Mouse (Mus musculus) liver, embryonic 13.5 days (tissue): ENCODE results near the gene Cd46. TPM values are rescaled to one million over a fixed set of nuclear protein-coding genes. Genes with fewer than 3 reads are reported as not detected.

Experiments used
- ATAC-seq: fragments of 200-750 bp; cut with Nextera tagmentation; 2 replicates; pipeline ENCODE4 v1.8.0; 2017; ENCODE audit warnings: low read depth, mild to moderate bottlenecking, moderate number of reproducible peaks, moderate library complexity
- DNase-seq: peaks from one replicate; pipeline ENCODE4 v3.0.0; 2022
- H3K27ac ChIP-seq: fragments of 300-500 bp; sonication (generic); 2 replicates; pipeline ENCODE4 v1.5.1; 2015; ENCODE audit warnings: moderate library complexity, mild to moderate bottlenecking, inconsistent platforms
- H3K27me3 ChIP-seq: fragments of 300-500 bp; sonication (generic); 2 replicates; pipeline ENCODE4 v1.6.1; 2015; ENCODE audit warnings: mild to moderate bottlenecking, inconsistent platforms
- H3K36me3 ChIP-seq: fragments of 300-500 bp; sonication (generic); 2 replicates; pipeline ENCODE4 v1.6.1; 2015; ENCODE audit warnings: mild to moderate bottlenecking, inconsistent platforms
- H3K4me1 ChIP-seq: fragments of 300-500 bp; sonication (generic); replicated peaks from 2 replicates; pipeline ENCODE4 v1.6.1; 2015; ENCODE audit warnings: inconsistent platforms
- H3K4me2 ChIP-seq: fragments of 300-500 bp; sonication (generic); 2 replicates; pipeline ENCODE4 v1.6.1; 2015; ENCODE audit warnings: inconsistent platforms, mild to moderate bottlenecking, moderate library complexity
- H3K4me3 ChIP-seq: fragments of 300-500 bp; sonication (generic); replicated peaks from 2 replicates; pipeline ENCODE4 v1.5.1; 2015; ENCODE audit warnings: mild to moderate bottlenecking, inconsistent platforms
- H3K9ac ChIP-seq: fragments of 300-500 bp; sonication (generic); 2 replicates; pipeline ENCODE4 v1.6.1; 2015; ENCODE audit warnings: mild to moderate bottlenecking, inconsistent platforms
- H3K9me3 ChIP-seq: fragments of 300-500 bp; sonication (generic); replicated peaks from 2 replicates; pipeline ENCODE4 v1.6.1; 2016; ENCODE audit warnings: inconsistent platforms
- WGBS: fragments of 180-500 bp; shearing (Covaris S2); methylation state at CpG from one replicate; pipeline ENCODE4 v1.1.7; 2015; ENCODE audit not compliant: insufficient replicate concordance; 5-methylcytosine and 5-hydroxymethylcytosine counted together
- polyA plus RNA-seq: library from polyadenylated mRNA; unstranded; fragments of >200 nt; fragmentation: Nextera tagmentation; extraction: Ambion mirVana; gene quantifications from 2 replicates; pipeline ENCODE4 v1.2.1, GENCODE M21; 2015

Cd46 gene
- polyA plus RNA-seq: 0.76 and 0.94 TPM in 2 replicates

- DNase-seq: peak; percentile 88
- peaks cover 58% of the 10 kb centered on the region for H3K4me1 ChIP-seq
These were observed at the start of gene Cd46 for GRCm38 (mm10) chr1:195092220-195092720. Gene Cd46 (minus strand): TSS chr1:195092249.

GRCm38 (mm10) chr1:195132070-195132469 is 40.0 kb upstream of the Cd46 start:
- peak overlapping the region; percentile 90 for H3K9ac ChIP-seq
- peak overlapping the region; percentile 98 for H3K27ac ChIP-seq
- peaks cover 13% of the 10 kb centered on the region for H3K4me1 ChIP-seq
- H3K27me3 ChIP-seq: no peaks in the 10 kb centered on the region
- WGBS: 39% methylated on average over 3 of the region's 3 CpGs
- H3K9me3 ChIP-seq: no peaks in the 10 kb centered on the region
- H3K4me2 ChIP-seq: peak overlapping the region; percentile 66
- DNase-seq (no peak), ATAC-seq (no peak)
- peaks cover 15% of the 10 kb centered on the region for H3K36me3 ChIP-seq
- H3K4me3 ChIP-seq: peak overlapping the region; percentile 78

More at GRCm38 (mm10) chr1:195092220-195092720, at the start of gene Cd46:
- Histone ChIP-seq H3K9ac (peak within 1 kb of the TSS; percentile 76), H3K36me3 (peaks cover 18% of the 10 kb centered on the region), H3K4me2 (peak within 1 kb of the TSS; percentile 78), H3K4me3 (peak within 1 kb of the TSS; percentile 63), H3K27me3 (no peaks in the 10 kb centered on the region), H3K9me3 (no peaks in the 10 kb centered on the region), H3K27ac (peak within 1 kb of the TSS; percentile 98)
- ATAC-seq: peak; percentile 96
- 2% methylated on average over 14 of the region's 14 CpGs for WGBS

GRCm38 (mm10) chr1:195131675-195132015 is 39.6 kb upstream of the Cd46 start:
- no peaks in the 10 kb centered on the region for H3K9me3 ChIP-seq
- DNase-seq: no peak
- peak overlapping the region; percentile 66 for H3K4me2 ChIP-seq
- 13% methylated on average over 4 of the region's 4 CpGs for WGBS
- H3K27me3 ChIP-seq: no peaks in the 10 kb centered on the region
- H3K27ac ChIP-seq: peak overlapping the region; percentile 98
- H3K36me3 ChIP-seq: peaks cover 18% of the 10 kb centered on the region
- H3K4me3 ChIP-seq: peak overlapping the region; percentile 78
- H3K4me1 ChIP-seq: peaks cover 13% of the 10 kb centered on the region
- 0 out of 2 replicates have a peak, but pooled peaks have one; percentile 11 for ATAC-seq
- peak overlapping the region; percentile 90 for H3K9ac ChIP-seq

- 0% methylated on average over 31 of the region's 31 CpGs for WGBS
- Histone ChIP-seq H3K9me3 (no peaks in the 10 kb centered on the region), H3K4me2 (peak within 1 kb of the TSS; percentile 66), H3K36me3 (peaks cover 20% of the 10 kb centered on the region), H3K27ac (peak within 1 kb of the TSS; percentile 98), H3K9ac (peak within 1 kb of the TSS; percentile 90), H3K4me1 (peaks cover 13% of the 10 kb centered on the region), H3K4me3 (peak within 1 kb of the TSS; percentile 78), H3K27me3 (no peaks in the 10 kb centered on the region)
- ATAC-seq: peak; percentile 95
- DNase-seq: peak; percentile 83
These were observed 39.1 kb upstream of the Cd46 start, which contains the start of gene Cr1l for GRCm38 (mm10) chr1:195130953-195131674. Gene Cr1l (minus strand): TSS chr1:195131586.

- Histone ChIP-seq H3K4me3 (peak overlapping the region; percentile 78), H3K36me3 (peaks cover 24% of the 10 kb centered on the region), H3K4me2 (peak overlapping the region; percentile 66), H3K4me1 (peaks cover 13% of the 10 kb centered on the region), H3K27me3 (no peaks in the 10 kb centered on the region), H3K9me3 (no peaks in the 10 kb centered on the region), H3K9ac (peak overlapping the region; percentile 90), H3K27ac (peak overlapping the region; percentile 98)
- ATAC-seq (peak; percentile 50), DNase-seq (no peak)
- WGBS: 9% methylated on average over 2 of the region's 2 CpGs
These were observed 38.4 kb upstream of the Cd46 start for GRCm38 (mm10) chr1:195130479-195130878.

GRCm38 (mm10) chr1:195129867-195130266 is 37.8 kb upstream of the Cd46 start:
- peak overlapping the region; percentile 30; the same call in 1 of the 2 replicates for H3K27ac ChIP-seq
- WGBS: 53% methylated on average over 1 of the region's 1 CpGs
- peak overlapping the region; percentile 63 for H3K9ac ChIP-seq

GRCm38 (mm10) chr1:195114414-195114813 is 22.4 kb upstream of the Cd46 start:
- peak; percentile 95 for ATAC-seq
- H3K4me2 ChIP-seq: peak overlapping the region; percentile 38
- WGBS: 35% methylated on average over 1 of the region's 1 CpGs

More at GRCm38 (mm10) chr1:195129867-195130266, 37.8 kb upstream of the Cd46 start:
- peaks cover 13% of the 10 kb centered on the region for H3K4me1 ChIP-seq
- DNase-seq (no peak), ATAC-seq (no peak)
- H3K36me3 ChIP-seq: peaks cover 30% of the 10 kb centered on the region
- peak overlapping the region; percentile 52 for H3K4me3 ChIP-seq
- H3K9me3 ChIP-seq: no peaks in the 10 kb centered on the region
- H3K4me2 ChIP-seq: peak overlapping the region; percentile 63
- H3K27me3 ChIP-seq: no peaks in the 10 kb centered on the region

GRCm38 (mm10) chr1:195113621-195114020 is 21.6 kb upstream of the Cd46 start:
- peak overlapping the region; percentile 86 for H3K27ac ChIP-seq
- DNase-seq (peak; percentile 39), ATAC-seq (peak; percentile 87)
- H3K4me3 ChIP-seq: no peak overlapping the region
- WGBS: 59% methylated on average over 4 of the region's 4 CpGs
- H3K4me2 ChIP-seq: peak overlapping the region; percentile 38
- H3K36me3 ChIP-seq: peaks cover 73% of the 10 kb centered on the region
- H3K4me1 ChIP-seq: peaks cover 28% of the 10 kb centered on the region
- no peaks in the 10 kb centered on the region for H3K27me3 ChIP-seq
- peak overlapping the region; percentile 10 for H3K9ac ChIP-seq
- H3K9me3 ChIP-seq: no peaks in the 10 kb centered on the region

More at GRCm38 (mm10) chr1:195114414-195114813, 22.4 kb upstream of the Cd46 start:
- Histone ChIP-seq H3K36me3 (peaks cover 68% of the 10 kb centered on the region), H3K4me3 (no peak overlapping the region), H3K27me3 (no peaks in the 10 kb centered on the region), H3K9ac (no peak overlapping the region; the same call in 1 of the 2 replicates), H3K9me3 (no peaks in the 10 kb centered on the region), H3K4me1 (peaks cover 28% of the 10 kb centered on the region), H3K27ac (peak overlapping the region; percentile 66)
- DNase-seq: peak; percentile 53

- H3K4me3 ChIP-seq: no peak overlapping the region
- H3K36me3 ChIP-seq: peaks cover 72% of the 10 kb centered on the region
- DNase-seq: no peak
- H3K27me3 ChIP-seq: no peaks in the 10 kb centered on the region
- H3K9ac ChIP-seq: no peak overlapping the region
- no peaks in the 10 kb centered on the region for H3K9me3 ChIP-seq
- peaks cover 27% of the 10 kb centered on the region for H3K4me1 ChIP-seq
- WGBS: 12% methylated on average over 4 of the region's 4 CpGs
- H3K4me2 ChIP-seq: no peak overlapping the region
- ATAC-seq: peak; percentile 48
- H3K27ac ChIP-seq: no peak overlapping the region
These were observed 8.6 kb upstream of the Cd46 start for GRCm38 (mm10) chr1:195100693-195101092.

- ATAC-seq (no peak), DNase-seq (no peak)
- Histone ChIP-seq H3K4me2 (no peak overlapping the region), H3K4me3 (no peak overlapping the region), H3K27me3 (no peaks in the 10 kb centered on the region), H3K36me3 (peaks cover 58% of the 10 kb centered on the region), H3K27ac (peak overlapping the region; percentile 50), H3K4me1 (peaks cover 42% of the 10 kb centered on the region), H3K9me3 (no peaks in the 10 kb centered on the region), H3K9ac (no peak overlapping the region)
- 90% methylated on average over 1 of the region's 1 CpGs for WGBS
These were observed 6.0 kb upstream of the Cd46 start for GRCm38 (mm10) chr1:195098004-195098403.

- ATAC-seq: peak; percentile 97
These were observed 290 bp downstream of the Cd46 start for GRCm38 (mm10) chr1:195091699-195092219.

More at GRCm38 (mm10) chr1:195091699-195092219, 290 bp downstream of the Cd46 start:
- Histone ChIP-seq H3K9me3 (no peaks in the 10 kb centered on the region), H3K9ac (peak overlapping the region; percentile 76), H3K36me3 (peaks cover 13% of the 10 kb centered on the region), H3K27me3 (no peaks in the 10 kb centered on the region), H3K4me2 (peak overlapping the region; percentile 78), H3K4me3 (peak overlapping the region; percentile 63), H3K27ac (peak overlapping the region; percentile 98), H3K4me1 (peaks cover 53% of the 10 kb centered on the region)
- WGBS: 10% methylated on average over 11 of the region's 11 CpGs
- no peak for DNase-seq
